Mouse (Mus musculus): ENCODE measurements around the gene Tmem196.

Gene Tmem196

GRCm38 (mm10) chr12:119945589-119946310, at the start of gene Tmem196:
TSS of gene Tmem196 (plus strand) at chr12:119945822.
- DNase-seq (ENCODE audit: low spot score) = peak; percentile 43

GRCm38 (mm10) chr12:119946311-119946692, 680 bp downstream of the Tmem196 start:
- peak; percentile 40 for DNase-seq (ENCODE audit: low spot score)

GRCm38 (mm10) chr12:119957041-119957440, 11.4 kb downstream of the Tmem196 start:
- DNase-seq (ENCODE audit: low spot score) = no peak

- no peak for DNase-seq (ENCODE audit: low spot score)
Observed at GRCm38 (mm10) chr12:119960730-119961129, 15.1 kb downstream of the Tmem196 start.

- no peak for DNase-seq (ENCODE audit: low spot score)
Observed at GRCm38 (mm10) chr12:119965373-119965772, 19.8 kb downstream of the Tmem196 start.

DNA sequence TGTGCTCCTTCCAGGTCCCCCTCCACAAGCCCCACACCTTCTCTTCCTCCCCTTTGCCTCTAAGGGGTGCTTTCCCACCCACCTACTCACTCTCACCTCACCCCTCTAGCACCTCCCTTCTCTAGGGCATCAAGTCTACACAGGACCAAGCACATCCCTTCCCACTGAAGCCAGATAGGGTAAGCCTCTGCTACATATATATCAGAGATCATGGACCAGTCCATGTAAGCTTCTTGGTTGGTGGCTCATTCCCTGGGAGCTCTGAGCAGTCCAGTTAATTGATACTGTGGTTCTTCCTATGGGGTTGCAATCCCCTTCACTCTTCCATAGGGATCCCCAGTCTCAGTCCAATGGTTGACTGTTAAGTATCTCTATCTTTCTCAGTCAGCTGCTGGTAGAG, 24.4 kb downstream of the Tmem196 start:
- no peak for DNase-seq (ENCODE audit: low spot score)

DNA sequence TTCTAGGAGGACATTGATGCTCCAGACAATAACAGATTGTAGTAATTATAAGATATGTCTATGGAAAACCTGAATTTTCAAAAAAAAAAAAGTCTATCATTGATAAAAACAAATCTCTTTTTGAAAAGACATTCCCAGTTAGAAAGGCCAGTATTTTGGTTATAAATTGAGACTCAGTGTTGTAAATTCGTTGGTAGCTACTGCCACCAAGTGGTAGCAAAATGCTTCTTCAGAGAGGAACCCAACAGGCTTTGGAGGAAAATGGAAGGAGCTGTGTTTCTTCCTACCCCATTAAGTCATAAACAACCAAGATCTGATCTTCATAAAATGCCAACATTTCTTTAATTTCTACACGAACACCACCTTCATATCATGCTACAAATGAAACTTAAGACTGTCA, 36.1 kb downstream of the Tmem196 start:
- peak; percentile 49 for DNase-seq (ENCODE audit: low spot score)

- no peak for DNase-seq (ENCODE audit: low spot score)
Observed at GRCm38 (mm10) chr12:119998267-119998666, 52.6 kb downstream of the Tmem196 start.

DNA sequence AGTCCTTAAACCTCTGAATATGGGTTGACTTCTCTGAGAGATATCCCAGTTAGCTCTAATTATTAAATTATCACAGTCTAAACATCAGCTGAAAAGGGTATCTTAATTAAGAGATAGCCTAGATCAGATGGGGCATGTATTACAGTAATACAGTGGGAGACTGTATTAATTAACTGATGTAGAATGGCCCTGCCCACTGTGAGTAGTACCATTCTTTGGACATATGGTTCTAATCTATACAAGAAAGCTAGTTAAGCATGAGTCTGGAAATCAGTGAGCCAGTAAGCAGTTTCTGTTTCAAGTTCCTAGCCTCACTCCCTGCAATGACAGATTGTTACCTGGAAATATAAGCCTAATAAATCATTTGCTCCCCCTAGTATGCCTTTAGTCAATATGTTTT, 58.7 kb downstream of the Tmem196 start:
- DNase-seq (ENCODE audit: low spot score) = no peak

GRCm38 (mm10) chr12:120014768-120015167, 69.1 kb downstream of the Tmem196 start:
- no peak for DNase-seq (ENCODE audit: low spot score)

GRCm38 (mm10) chr12:120015201-120015600, 69.6 kb downstream of the Tmem196 start:
- DNase-seq (ENCODE audit: low spot score) = no peak

DNA sequence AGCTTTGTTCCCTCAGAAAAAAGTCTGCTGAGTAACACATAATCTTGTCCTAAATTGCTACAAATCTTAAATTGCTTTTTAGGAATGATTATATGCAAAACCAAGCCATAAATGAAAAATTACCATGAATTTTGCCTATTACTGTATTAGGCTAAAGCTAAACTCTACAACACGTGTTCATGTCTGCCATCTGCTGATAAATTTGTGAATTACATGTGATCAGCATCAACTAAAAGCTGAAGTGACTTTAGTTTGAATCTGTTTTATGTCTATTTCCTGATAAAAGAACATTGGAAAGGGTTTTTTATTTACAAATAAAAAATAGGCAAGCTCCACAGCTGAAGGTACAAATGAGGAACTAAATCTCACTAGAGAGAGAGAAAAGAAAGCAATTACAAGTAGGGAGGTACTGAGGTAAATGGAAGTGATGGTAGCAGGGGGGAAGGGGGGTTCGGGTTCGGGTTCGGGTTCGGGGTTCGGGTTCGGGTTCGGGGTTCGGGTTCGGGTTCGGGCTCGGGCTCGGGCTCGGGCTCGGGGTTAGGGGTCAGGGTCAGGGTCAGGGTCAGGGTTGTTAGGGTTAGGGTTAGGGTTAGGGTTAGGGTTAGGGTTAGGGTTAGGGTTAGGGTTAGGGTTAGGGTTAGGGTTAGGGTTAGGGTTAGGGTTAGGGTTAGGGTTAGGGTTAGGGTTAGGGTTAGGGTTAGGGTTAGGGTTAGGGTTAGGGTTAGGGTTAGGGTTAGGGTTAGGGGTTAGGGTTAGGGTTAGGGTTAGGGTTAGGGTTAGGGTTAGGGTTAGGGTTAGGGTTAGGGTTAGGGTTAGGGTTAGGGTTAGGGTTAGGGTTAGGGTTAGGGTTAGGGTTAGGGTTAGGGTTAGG, 82.7 kb downstream of the Tmem196 start:
- DNase-seq (ENCODE audit: low spot score) = peak; percentile 82
